Mouse (Mus musculus) limb, embryonic 11.5 days (tissue): ENCODE results near the gene Iqgap3. TPM values are rescaled to one million over a fixed set of nuclear protein-coding genes. Genes with fewer than 3 reads are reported as not detected.

ENCODE experiments used
- ATAC-seq: fragments of 200-750 bp; cut with Nextera tagmentation; 2 replicates; pipeline ENCODE4 v1.8.0; 2017; ENCODE audit warnings: low read depth; ENCODE audit not compliant: insufficient number of reproducible peaks, low FRiP score, low TSS enrichment
- DNase-seq: peaks from one replicate; pipeline ENCODE4 v3.0.0-alpha.2; 2015; ENCODE audit warnings: low spot score
- H3K27ac ChIP-seq: fragments of 300-500 bp; sonication (generic); replicated peaks from 2 replicates; pipeline ENCODE4 v1.5.1; 2014; ENCODE audit warnings: low read depth, mild to moderate bottlenecking, low read length
- H3K27me3 ChIP-seq: fragments of 300-500 bp; sonication (generic); 2 replicates; pipeline ENCODE4 v1.6.1; 2014; ENCODE audit warnings: mild to moderate bottlenecking, low read length, mixed read lengths; ENCODE audit not compliant: control insufficient read depth, insufficient read depth
- H3K36me3 ChIP-seq: fragments of 300-500 bp; sonication (generic); 2 replicates; pipeline ENCODE4 v1.6.1; 2014; ENCODE audit warnings: mild to moderate bottlenecking, low read length, moderate library complexity, mixed read lengths; ENCODE audit not compliant: control insufficient read depth, insufficient read depth
- H3K4me1 ChIP-seq: fragments of 300-500 bp; sonication (generic); 2 replicates; pipeline ENCODE4 v1.6.1; 2014; ENCODE audit warnings: low read length, mixed read lengths; ENCODE audit not compliant: control insufficient read depth, insufficient read depth
- H3K4me2 ChIP-seq: fragments of 300-500 bp; sonication (generic); 2 replicates; pipeline ENCODE4 v1.6.1; 2014; ENCODE audit warnings: low read depth, mild to moderate bottlenecking, moderate library complexity; ENCODE audit not compliant: severe bottlenecking
- H3K4me3 ChIP-seq: fragments of 300-500 bp; sonication (generic); 2 replicates; pipeline ENCODE4 v1.5.1; 2014; ENCODE audit warnings: low read depth, low read length
- H3K9ac ChIP-seq: fragments of 300-500 bp; sonication (generic); 2 replicates; pipeline ENCODE4 v1.6.1; 2014; ENCODE audit warnings: mild to moderate bottlenecking, low read length
- H3K9me3 ChIP-seq: fragments of 300-500 bp; sonication (generic); 2 replicates; pipeline ENCODE4 v1.6.1; 2016; ENCODE audit warnings: low read length; ENCODE audit not compliant: control insufficient read depth
- WGBS: fragments of 180-500 bp; shearing (Covaris S2); extraction: QIAGEN DNeasy Blood & Tissue Kit; methylation state at CpG from one replicate; pipeline ENCODE4 v1.1.7; 2014; 5-methylcytosine and 5-hydroxymethylcytosine counted together
- polyA plus RNA-seq: library from polyadenylated mRNA; unstranded; fragments of >200 nt; fragmentation: Nextera tagmentation; extraction: Ambion mirVana; gene quantifications from 2 replicates; pipeline ENCODE4 v1.2.1, GENCODE M21; 2014

Gene Iqgap3
- polyA plus RNA-seq, 1 experiment from 2014 or later = 16.0 TPM

GRCm38 (mm10) chr3:88102196-88102595 is 20.4 kb downstream of the Iqgap3 start:
- Histone ChIP-seq H3K27ac (0 out of 2 replicates have a peak overlapping the region, but pooled peaks have one; percentile 36), H3K9ac (no peak overlapping the region), H3K4me1 (no peaks in the 10 kb centered on the region), H3K9me3 (no peaks in the 10 kb centered on the region), H3K4me3 (no peak overlapping the region), H3K36me3 (peaks cover 24% of the 10 kb centered on the region), H3K4me2 (no peak overlapping the region), H3K27me3 (no peaks in the 10 kb centered on the region)
- DNase-seq (no peak), ATAC-seq (no peak)
- WGBS = 91% methylated on average over 6 of the region's 6 CpGs

DNA sequence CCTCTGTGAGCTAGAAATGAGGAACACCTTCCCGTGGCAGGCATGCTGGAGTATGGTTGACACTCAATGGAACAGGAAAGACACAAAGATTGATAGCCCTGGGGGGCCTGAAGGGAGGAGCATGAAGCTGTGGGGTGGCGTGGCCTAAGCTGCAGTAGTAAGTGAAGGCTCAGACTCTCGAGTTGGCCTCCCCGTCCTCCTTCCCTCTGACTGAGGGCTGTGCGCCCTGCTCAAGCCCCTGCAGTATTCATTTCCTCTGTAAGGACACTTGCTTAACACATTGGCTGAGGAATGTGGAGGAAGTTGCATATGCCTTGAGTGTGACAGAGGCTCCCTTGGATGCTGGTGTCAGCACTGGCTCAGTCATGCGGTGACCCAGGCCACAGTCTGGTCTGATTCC is 20.8 kb downstream of the Iqgap3 start:
- peaks cover 25% of the 10 kb centered on the region for H3K36me3 ChIP-seq
- 80% methylated on average over 6 of the region's 6 CpGs for WGBS
- H3K4me3 ChIP-seq = no peak overlapping the region
- H3K4me1 ChIP-seq = no peaks in the 10 kb centered on the region
- no peak for DNase-seq
- H3K9ac ChIP-seq = no peak overlapping the region
- H3K4me2 ChIP-seq = no peak overlapping the region
- no peaks in the 10 kb centered on the region for H3K9me3 ChIP-seq
- no peak for ATAC-seq
- no peaks in the 10 kb centered on the region for H3K27me3 ChIP-seq
- 0 out of 2 replicates have a peak overlapping the region, but pooled peaks have one; percentile 36 for H3K27ac ChIP-seq

- H3K4me2 ChIP-seq = no peak overlapping the region
- no peak overlapping the region for H3K27ac ChIP-seq
- H3K27me3 ChIP-seq = no peaks in the 10 kb centered on the region
- H3K4me3 ChIP-seq = no peak overlapping the region
- H3K4me1 ChIP-seq = no peaks in the 10 kb centered on the region
- ATAC-seq = no peak
- H3K9me3 ChIP-seq = no peaks in the 10 kb centered on the region
- H3K9ac ChIP-seq = no peak overlapping the region
- no peak for DNase-seq
- WGBS = 94% methylated on average over 4 of the region's 4 CpGs
- H3K36me3 ChIP-seq = peaks cover 24% of the 10 kb centered on the region
Observed at GRCm38 (mm10) chr3:88106126-88106525, 24.4 kb downstream of the Iqgap3 start.

DNA sequence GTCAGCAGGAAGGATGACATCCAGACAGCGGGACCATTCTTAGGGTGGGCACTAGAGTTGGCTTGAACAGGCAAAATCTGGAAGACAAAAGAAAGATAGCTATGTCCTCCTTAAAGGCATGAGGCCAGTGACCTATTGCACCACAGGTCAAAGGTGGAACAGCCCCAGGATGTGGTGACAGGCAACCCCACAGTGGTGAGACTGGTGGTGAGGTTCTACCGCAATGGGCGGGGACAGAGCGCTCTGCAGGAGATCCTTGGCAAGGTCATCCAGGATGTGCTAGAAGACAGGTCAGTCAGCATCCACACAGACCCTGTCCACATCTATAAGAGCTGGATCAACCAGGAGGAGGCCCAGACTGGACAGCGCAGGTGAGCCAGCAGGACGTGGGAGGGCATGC is 27.4 kb downstream of the Iqgap3 start:
- Histone ChIP-seq H3K36me3 (peaks cover 20% of the 10 kb centered on the region), H3K4me3 (no peak overlapping the region), H3K9ac (no peak overlapping the region), H3K27ac (no peak overlapping the region), H3K9me3 (no peaks in the 10 kb centered on the region), H3K4me1 (no peaks in the 10 kb centered on the region), H3K27me3 (no peaks in the 10 kb centered on the region), H3K4me2 (no peak overlapping the region)
- no peak for ATAC-seq
- no peak for DNase-seq
- WGBS = 92% methylated on average over 6 of the region's 6 CpGs

GRCm38 (mm10) chr3:88114396-88114795 is 32.6 kb downstream of the Iqgap3 start:
- DNase-seq (no peak), ATAC-seq (no peak)
- H3K27me3 ChIP-seq = no peaks in the 10 kb centered on the region
- no peak overlapping the region for H3K27ac ChIP-seq
- H3K9me3 ChIP-seq = no peaks in the 10 kb centered on the region
- H3K4me1 ChIP-seq = no peaks in the 10 kb centered on the region
- H3K4me2 ChIP-seq = no peak overlapping the region
- no peak overlapping the region for H3K9ac ChIP-seq
- H3K36me3 ChIP-seq = peaks cover 28% of the 10 kb centered on the region
- no peak overlapping the region for H3K4me3 ChIP-seq
- 95% methylated on average over 12 of the region's 12 CpGs for WGBS

DNA sequence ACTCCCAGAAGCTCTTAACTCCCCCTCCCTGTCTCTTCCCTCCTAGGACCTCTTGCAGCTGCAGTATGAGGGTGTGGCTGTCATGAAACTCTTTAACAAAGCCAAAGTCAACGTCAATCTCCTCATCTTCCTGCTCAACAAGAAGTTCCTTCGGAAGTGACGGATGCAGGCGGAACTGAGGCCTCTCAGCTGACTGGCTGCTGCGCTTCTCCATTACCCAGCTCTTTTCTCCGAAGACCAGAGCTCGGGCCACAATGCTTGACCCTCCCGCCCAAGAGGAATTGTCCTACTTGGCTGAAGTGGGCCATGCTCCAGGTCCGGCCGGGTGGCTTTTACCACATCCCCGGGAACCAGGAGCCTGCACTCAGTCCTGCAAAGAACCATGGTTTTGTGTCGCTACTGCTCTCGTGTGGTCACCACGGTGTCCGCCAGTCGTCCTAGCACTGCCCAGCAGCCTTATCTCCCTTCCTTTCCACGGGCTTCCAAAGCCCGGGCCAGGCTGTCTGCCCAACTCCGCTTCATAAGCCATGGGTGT is 38.4 kb downstream of the Iqgap3 start:
- peaks cover 9% of the 10 kb centered on the region; the same call in 1 of the 2 replicates for H3K36me3 ChIP-seq
- H3K4me2 ChIP-seq = no peak overlapping the region
- DNase-seq = no peak
- no peak for ATAC-seq
- H3K27ac ChIP-seq = no peak overlapping the region
- H3K27me3 ChIP-seq = no peaks in the 10 kb centered on the region
- H3K4me1 ChIP-seq = no peaks in the 10 kb centered on the region
- H3K9me3 ChIP-seq = no peaks in the 10 kb centered on the region
- no peak overlapping the region for H3K9ac ChIP-seq
- no peak overlapping the region for H3K4me3 ChIP-seq
- 91% methylated on average over 19 of the region's 19 CpGs for WGBS

DNA sequence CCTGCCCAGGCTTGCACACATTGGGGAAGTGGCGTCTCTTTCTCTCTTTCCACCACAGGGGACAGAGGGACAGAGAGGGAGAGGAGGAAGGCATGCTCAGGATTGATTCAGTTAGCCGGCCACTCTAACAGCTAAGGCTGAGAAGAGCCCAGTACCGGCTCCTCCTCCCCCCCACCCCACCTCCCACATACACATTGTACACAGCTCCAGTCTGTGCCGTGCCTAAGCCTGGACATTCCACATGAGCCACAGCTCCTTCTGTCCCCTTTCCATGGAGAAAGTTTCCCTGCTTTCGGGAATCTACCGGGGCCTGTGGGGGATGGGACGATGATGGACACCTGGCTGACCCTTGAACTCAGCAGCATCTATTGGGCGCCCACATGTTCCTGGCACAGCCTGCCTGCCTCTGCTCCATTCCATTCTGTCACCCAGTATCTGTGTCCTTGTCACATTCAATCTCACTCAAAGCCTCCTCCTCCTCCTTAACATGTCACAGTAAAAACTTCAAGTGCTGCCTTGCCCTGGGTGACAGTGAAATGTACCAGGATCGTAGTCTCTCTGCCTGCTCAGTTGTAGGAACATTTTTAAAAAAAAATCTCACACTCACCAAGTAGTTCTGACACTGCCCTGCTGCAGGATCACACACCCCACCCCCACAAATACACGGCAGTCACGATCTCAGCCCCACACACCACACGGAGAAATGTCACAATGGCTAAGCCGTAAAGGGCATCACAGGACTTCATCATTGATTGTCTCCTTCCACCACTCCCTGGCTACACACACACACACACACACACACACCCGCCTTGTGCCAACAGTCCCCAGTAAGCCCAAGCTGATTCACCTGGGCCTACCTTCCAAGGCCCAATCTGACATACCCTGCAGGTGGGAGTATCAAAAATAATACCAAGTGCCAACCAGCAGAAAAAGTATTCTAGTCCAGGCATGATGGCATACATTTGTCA is 39.7 kb downstream of the Iqgap3 start:
- Histone ChIP-seq H3K4me2 (no peak overlapping the region), H3K36me3 (peaks cover 6% of the 10 kb centered on the region; the same call in 1 of the 2 replicates), H3K9me3 (no peaks in the 10 kb centered on the region), H3K27ac (no peak overlapping the region), H3K9ac (no peak overlapping the region), H3K4me3 (no peak overlapping the region), H3K27me3 (no peaks in the 10 kb centered on the region), H3K4me1 (no peaks in the 10 kb centered on the region)
- ATAC-seq (no peak), DNase-seq (no peak)
- 79% methylated on average over 14 of the region's 14 CpGs for whole genome bisulfite sequencing

DNA sequence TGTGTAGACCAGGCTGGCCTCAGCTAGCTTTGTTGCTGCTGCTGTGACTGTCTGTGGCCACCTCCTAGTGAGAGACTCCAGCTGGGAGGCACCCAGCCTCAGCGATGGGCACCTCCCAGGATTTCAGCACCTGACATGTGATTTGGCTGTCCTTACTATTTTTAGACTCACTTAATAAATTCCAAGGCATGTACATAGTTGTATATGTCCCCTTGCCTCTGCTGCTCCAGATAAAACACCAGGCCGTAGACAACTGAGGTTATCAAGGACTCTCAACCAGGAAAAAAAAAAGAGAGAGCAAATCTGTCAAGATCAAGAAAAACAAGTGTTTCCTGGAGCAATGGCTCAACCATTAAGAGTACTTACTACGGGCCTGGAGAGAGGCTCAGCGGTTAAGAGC is 43.4 kb downstream of the Iqgap3 start:
- DNase-seq = no peak
- H3K4me1 ChIP-seq = no peaks in the 10 kb centered on the region
- H3K36me3 ChIP-seq = no peaks in the 10 kb centered on the region; the same call in 1 of the 2 replicates
- H3K27me3 ChIP-seq = no peaks in the 10 kb centered on the region
- H3K9ac ChIP-seq = no peak overlapping the region
- no peak overlapping the region for H3K4me3 ChIP-seq
- no peak overlapping the region for H3K4me2 ChIP-seq
- no peak for ATAC-seq
- 73% methylated on average over 4 of the region's 4 CpGs for WGBS
- no peak overlapping the region for H3K27ac ChIP-seq
- no peaks in the 10 kb centered on the region for H3K9me3 ChIP-seq
